Mouse (Mus musculus): Measurements from ENCODE around the gene Rufy1.
A peak's percentile ranks its signal among the peaks of the same experiment; 100 is the strongest.
"Not testable (repeated sequence)": the region's sequence is repeated elsewhere in the genome, so short reads cannot be mapped to it uniquely, and the experiment has no call there.

The Rufy1 gene

GRCm38 (mm10) chr11:50377892-50378684 lies 52.8 kb downstream of the Rufy1 start:
- peak; percentile 79 to 88 for DNase-seq

GRCm38 (mm10) chr11:50376911-50377891 lies 53.7 kb downstream of the Rufy1 start, which contains the start of gene Hnrnph1:
Gene Hnrnph1 (plus strand): TSS chr11:50376990.
- DNase-seq: peak; percentile 98 to 99

- DNase-seq: no peak
Measured at GRCm38 (mm10) chr11:50376156-50376790, 54.7 kb downstream of the Rufy1 start.

DNA sequence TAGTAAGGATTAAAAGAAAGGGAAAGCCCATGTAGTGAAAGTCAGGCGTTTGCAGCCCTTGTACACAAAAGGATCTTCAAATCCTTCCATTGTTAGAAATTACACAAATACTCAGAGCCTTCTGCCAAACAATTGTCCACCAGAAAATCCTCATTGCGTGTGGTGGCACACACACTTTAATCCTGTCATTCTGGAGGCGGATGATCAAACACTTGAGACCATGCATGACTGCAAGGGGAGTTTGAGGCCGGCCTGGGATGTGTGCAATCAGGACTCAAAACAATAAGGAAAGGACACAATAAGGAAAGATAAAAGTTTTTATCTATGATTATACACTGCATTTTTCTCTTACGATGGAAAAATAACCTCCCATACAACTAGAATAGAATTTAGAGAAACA lies 55.5 kb downstream of the Rufy1 start:
- DNase-seq: no peak

DNA sequence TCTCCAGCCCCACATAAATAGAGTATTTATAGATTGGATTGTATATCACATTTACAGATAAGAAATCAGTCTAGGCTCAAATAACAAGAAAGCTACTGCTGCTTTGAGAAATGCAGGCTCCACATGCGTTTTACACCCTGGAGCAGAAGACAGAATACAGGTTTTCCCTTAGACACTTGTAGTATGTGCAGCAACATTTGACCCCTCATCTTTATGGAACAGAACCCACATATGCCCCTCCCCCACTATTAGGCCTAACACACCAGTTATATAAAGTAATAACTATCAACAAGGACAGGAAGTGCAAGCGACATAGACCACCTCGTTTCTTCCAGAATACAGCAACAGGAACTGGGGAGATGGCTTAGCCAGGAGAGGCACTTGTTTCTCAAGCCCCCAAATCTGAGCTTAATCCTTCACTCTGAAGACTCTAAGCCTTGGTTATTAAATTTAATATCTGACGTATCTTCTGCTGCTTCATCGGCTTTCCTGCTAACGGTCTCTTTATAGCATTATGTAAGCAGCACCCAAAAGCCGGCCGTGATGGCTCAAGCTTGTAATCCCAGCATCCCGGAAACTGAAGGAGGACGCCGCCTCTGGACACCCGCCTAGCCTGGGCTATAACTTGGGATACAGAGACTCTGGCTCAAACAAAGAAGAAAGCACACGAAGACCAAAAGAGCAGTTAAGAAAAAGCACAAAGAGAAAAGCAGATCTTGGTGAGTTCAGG lies 56.5 kb downstream of the Rufy1 start:
- no peak for DNase-seq

GRCm38 (mm10) chr11:50373621-50374020 lies 57.3 kb downstream of the Rufy1 start:
- no peak for DNase-seq

- DNase-seq: no peak
Measured at GRCm38 (mm10) chr11:50373086-50373485, 57.8 kb downstream of the Rufy1 start.

DNA sequence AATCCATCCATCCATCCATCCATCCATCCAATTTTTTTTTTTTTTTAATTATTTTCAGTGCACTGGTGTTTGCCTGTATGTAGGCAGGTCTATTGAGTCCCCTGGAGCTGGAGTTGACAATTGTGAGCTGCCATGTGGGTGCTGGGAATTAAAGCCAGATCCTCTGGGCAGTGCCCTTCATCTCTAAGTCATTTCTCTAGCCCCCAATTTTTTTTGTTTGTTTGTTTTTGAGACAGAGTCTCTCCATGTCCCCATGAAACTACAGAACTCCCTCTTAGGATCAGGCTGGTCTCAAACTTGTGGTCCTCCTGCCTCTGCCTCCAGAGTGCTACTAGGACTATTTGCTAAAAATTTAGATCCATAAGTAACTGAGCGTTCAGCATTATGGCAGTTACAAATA lies 59.0 kb downstream of the Rufy1 start:
- no peak for DNase-seq

DNA sequence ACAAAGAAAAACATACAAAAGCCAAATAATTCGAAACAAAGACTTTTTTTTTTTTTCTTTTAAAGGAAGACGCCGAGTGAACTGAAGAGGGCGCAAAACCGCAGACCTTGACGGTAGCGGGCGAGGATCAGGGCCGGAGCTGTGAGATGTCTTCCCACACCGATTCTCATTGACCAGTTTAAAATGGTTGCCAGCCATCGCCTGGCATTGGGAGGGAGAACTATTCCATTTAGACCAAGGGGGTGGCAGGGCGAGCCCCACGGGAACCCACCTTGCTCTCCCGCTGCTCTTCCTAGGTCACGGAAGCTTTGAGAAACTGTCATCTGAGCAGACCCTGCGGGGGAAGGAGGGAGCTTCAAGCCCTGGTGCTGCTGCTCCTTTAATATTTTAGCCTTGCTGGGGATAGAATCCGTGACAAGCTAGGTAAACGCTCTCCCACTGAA lies 59.5 kb downstream of the Rufy1 start:
- peak; percentile 42 to 64 for DNase-seq

DNA sequence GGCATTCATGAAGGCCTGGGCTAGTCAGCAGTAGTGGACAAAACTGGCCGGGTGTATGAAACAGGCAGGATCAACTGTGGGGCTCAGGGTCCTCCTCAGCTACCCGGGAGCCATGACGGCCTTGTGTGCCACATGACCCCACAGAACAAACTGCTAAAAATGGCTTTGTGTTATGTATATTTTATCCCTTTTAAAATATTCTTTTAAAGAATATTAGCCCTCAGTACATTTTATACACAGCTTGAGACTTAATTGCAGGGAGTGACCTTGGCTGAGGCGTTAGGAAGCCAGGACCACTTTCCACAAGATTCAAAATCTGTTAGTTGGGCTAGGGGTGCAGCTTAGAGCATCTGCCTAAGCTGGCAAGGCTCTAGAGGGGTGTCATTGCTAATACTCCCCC lies 60.0 kb downstream of the Rufy1 start:
- DNase-seq: no peak

- no peak for DNase-seq
Measured at GRCm38 (mm10) chr11:50369360-50369911, 61.5 kb downstream of the Rufy1 start.

- no peak for DNase-seq
Measured at GRCm38 (mm10) chr11:50367531-50367930, 63.4 kb downstream of the Rufy1 start.

DNA sequence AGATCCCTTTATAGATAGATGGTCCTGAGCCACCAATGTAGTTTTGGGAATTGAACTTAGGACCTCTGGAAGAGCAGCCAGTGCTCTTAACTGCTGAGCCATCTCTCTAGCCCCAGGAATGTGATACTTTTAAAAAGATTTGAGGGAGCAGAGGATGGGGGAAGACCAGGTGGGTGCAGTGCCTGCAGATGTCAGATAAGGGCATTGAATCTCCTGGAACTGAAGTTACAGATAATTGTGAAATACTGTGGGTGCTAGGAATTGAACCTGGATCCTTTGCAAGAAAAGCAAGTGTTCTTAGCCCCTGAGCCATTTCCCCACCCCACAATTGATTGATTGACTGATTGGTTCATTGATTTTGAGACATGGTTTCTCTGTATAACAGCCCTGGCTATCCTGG lies 65.6 kb downstream of the Rufy1 start:
- DNase-seq: no peak

DNA sequence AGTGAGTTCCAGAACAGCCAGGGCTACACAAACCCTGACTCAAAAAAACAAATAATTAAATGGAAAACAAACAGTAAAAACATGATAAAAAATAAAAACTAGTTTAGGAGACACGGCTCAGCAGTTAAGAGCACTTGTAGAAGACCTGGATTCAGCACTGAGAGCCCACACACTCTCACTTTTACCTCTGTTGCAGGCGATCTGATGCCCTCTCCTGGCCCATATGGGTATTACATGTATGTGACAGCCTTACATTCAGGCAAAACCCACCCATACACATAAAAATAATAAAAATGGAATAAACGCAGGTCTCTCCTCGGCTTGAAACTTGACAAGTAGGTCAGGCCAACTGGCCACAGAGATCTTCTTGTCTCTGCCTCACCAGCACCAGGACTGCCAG lies 66.4 kb downstream of the Rufy1 start:
- peak in 1 of 2 experiments; percentile 72 for DNase-seq

GRCm38 (mm10) chr11:50361282-50361681 lies 69.6 kb downstream of the Rufy1 start:
- DNase-seq: not testable (repeated sequence)

GRCm38 (mm10) chr11:50358950-50359861 lies 71.7 kb downstream of the Rufy1 start:
- no peak for DNase-seq

DNA sequence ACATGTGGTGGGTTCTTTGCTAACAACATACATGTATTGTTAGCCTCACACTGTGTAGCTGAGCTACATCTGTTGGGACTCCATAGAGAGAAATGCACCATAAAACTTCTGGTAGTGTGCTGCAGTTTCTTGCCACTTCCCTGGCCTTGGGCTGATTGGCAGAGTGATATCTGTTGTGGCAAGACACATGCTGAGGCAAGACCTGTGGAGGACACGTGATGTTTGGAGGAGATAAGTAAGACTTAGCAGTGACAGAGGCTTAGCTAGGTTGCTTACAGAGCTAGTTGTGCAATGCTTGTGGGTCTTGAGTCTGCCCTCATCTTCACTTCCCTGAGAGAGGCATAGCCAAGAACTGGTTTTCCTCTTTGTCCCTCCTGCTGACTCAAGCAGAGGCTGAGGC lies 75.5 kb downstream of the Rufy1 start:
- DNase-seq: no peak

DNA sequence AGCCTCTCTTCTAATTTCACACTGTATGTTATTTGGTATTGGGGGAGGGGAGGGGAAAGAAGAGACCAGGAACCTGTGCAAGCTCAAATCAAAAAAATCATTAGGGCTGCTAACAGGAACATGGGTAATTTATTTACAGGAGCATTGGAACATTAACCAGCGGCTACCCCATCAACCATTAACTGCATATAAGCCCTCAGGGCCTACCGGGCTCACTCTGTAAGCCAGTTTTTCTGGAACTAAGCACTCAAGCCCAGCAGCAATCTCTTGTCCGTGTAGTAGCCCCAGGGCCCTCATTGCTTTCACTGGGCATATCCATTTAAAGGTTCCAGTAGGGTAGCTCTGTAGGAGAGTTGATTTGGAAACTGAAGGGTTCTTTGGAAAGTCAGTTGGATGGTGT lies 76.1 kb downstream of the Rufy1 start:
- DNase-seq: no peak

- no peak for DNase-seq
Measured at GRCm38 (mm10) chr11:50354162-50354561, 76.8 kb downstream of the Rufy1 start, which contains the start of gene Cby3. Gene Cby3 (plus strand): TSS chr11:50354462.

- DNase-seq: no peak
Measured at GRCm38 (mm10) chr11:50352177-50352576, 78.7 kb downstream of the Rufy1 start.
